Mouse (Mus musculus) limb, embryonic 14.5 days (tissue): Measurements from ENCODE around the gene Fuca1. TPM values are rescaled to one million over a fixed set of nuclear protein-coding genes. Genes with fewer than 3 reads are reported as not detected.

Experiments
- ATAC-seq: fragments of 200-750 bp; cut with Nextera tagmentation; 2 replicates; pipeline ENCODE4 v1.8.0; 2017; ENCODE audit warnings: low read depth, moderate number of reproducible peaks, moderate TSS enrichment; ENCODE audit not compliant: low FRiP score
- DNase-seq: peaks from one replicate; pipeline ENCODE4 v3.0.0-alpha.2; 2015; ENCODE audit warnings: low spot score
- H3K27ac ChIP-seq: fragments of 300-500 bp; sonication (generic); replicated peaks from 2 replicates; pipeline ENCODE4 v1.5.1; 2014; ENCODE audit warnings: low read depth, mild to moderate bottlenecking, low read length, moderate library complexity, mixed read lengths
- H3K27me3 ChIP-seq: fragments of 300-500 bp; sonication (generic); 2 replicates; pipeline ENCODE4 v1.6.1; 2014; ENCODE audit warnings: low read length, mixed read lengths; ENCODE audit not compliant: control insufficient read depth, insufficient read depth
- H3K36me3 ChIP-seq: fragments of 300-500 bp; sonication (generic); 2 replicates; pipeline ENCODE4 v1.6.1; 2014; ENCODE audit warnings: mild to moderate bottlenecking, low read length, moderate library complexity, mixed read lengths; ENCODE audit not compliant: control insufficient read depth, insufficient read depth
- H3K4me1 ChIP-seq: fragments of 300-500 bp; sonication (generic); 2 replicates; pipeline ENCODE4 v1.6.1; 2014; ENCODE audit warnings: antibody characterized with exemption, low read length, mixed read lengths; ENCODE audit not compliant: control insufficient read depth, insufficient read depth
- H3K4me2 ChIP-seq: fragments of 300-500 bp; sonication (generic); replicated peaks from 2 replicates; pipeline ENCODE4 v1.6.1; 2014; ENCODE audit warnings: low read depth, mild to moderate bottlenecking, low read length, moderate library complexity; ENCODE audit not compliant: severe bottlenecking
- H3K4me3 ChIP-seq: fragments of 300-500 bp; sonication (generic); replicated peaks from 2 replicates; pipeline ENCODE4 v1.5.1; 2014; ENCODE audit warnings: low read length
- H3K9ac ChIP-seq: fragments of 300-500 bp; sonication (generic); 2 replicates; pipeline ENCODE4 v1.6.1; 2014; ENCODE audit warnings: mild to moderate bottlenecking, low read depth, low read length, moderate library complexity; ENCODE audit not compliant: severe bottlenecking
- H3K9me3 ChIP-seq: fragments of 300-500 bp; sonication (generic); 2 replicates; pipeline ENCODE4 v1.6.1; 2016; ENCODE audit warnings: low read length; ENCODE audit not compliant: control insufficient read depth
- POLR2A ChIP-seq: fragments of 200-500 bp; IDR thresholded peaks from 2 replicates; pipeline ENCODE4 v1.8.0; 2012; ENCODE audit warnings: inconsistent platforms, mild to moderate bottlenecking, moderate library complexity, borderline replicate concordance; ENCODE audit not compliant: insufficient read depth, insufficient read length; ENCODE audit errors: extremely low read depth
- WGBS: fragments of 180-500 bp; shearing (Covaris S2); extraction: QIAGEN DNeasy Blood & Tissue Kit; methylation state at CpG from one replicate; pipeline ENCODE4 v1.1.7; 2014; 5-methylcytosine and 5-hydroxymethylcytosine counted together
- polyA plus RNA-seq, 2 experiments: library from polyadenylated mRNA; depleted of rRNA in 1 of 2; stranded (reverse) in 1 of 2; unstranded in 1 of 2; fragments of >200 nt; fragmentation: Nextera tagmentation in 1 of 2; extraction: Ambion mirVana in 1 of 2; gene quantifications; 2 replicates each; pipeline versions ENCODE4 v1.2.1 to v1.2.3; 2012 to 2014

The Fuca1 gene
- polyA plus RNA-seq, 2 experiments: 50.1 to 80.8 TPM

GRCm38 (mm10) chr4:135928376-135928775 lies 7.8 kb downstream of the Fuca1 start:
- H3K9ac ChIP-seq: no peak overlapping the region
- no peaks in the 10 kb centered on the region for H3K9me3 ChIP-seq
- no peak overlapping the region for H3K4me3 ChIP-seq
- DNase-seq: no peak
- H3K27me3 ChIP-seq: no peaks in the 10 kb centered on the region
- no peak overlapping the region for H3K4me2 ChIP-seq
- 82% methylated on average over 9 of the region's 9 CpGs for WGBS
- no peak overlapping the region for H3K27ac ChIP-seq
- no peak for ATAC-seq
- no peak for TF ChIP-seq POLR2A
- no peaks in the 10 kb centered on the region for H3K4me1 ChIP-seq
- peaks cover 44% of the 10 kb centered on the region for H3K36me3 ChIP-seq

- H3K4me2 ChIP-seq: no peak overlapping the region
- no peak overlapping the region for H3K27ac ChIP-seq
- H3K4me3 ChIP-seq: no peak overlapping the region
- 92% methylated on average over 5 of the region's 5 CpGs for WGBS
- H3K4me1 ChIP-seq: no peaks in the 10 kb centered on the region
- no peaks in the 10 kb centered on the region for H3K9me3 ChIP-seq
- ATAC-seq (no peak), DNase-seq (no peak)
- H3K9ac ChIP-seq: no peak overlapping the region
- no peaks in the 10 kb centered on the region for H3K27me3 ChIP-seq
- peaks cover 49% of the 10 kb centered on the region for H3K36me3 ChIP-seq
- TF ChIP-seq POLR2A: no peak
These were observed 8.9 kb downstream of the Fuca1 start for GRCm38 (mm10) chr4:135929405-135929804.

GRCm38 (mm10) chr4:135929828-135930227 lies 9.3 kb downstream of the Fuca1 start:
- DNase-seq: no peak
- Histone ChIP-seq H3K4me1 (no peaks in the 10 kb centered on the region), H3K36me3 (peaks cover 52% of the 10 kb centered on the region), H3K9me3 (no peaks in the 10 kb centered on the region), H3K9ac (no peak overlapping the region), H3K27me3 (no peaks in the 10 kb centered on the region), H3K27ac (no peak overlapping the region), H3K4me3 (no peak overlapping the region), H3K4me2 (no peak overlapping the region)
- no peak for ATAC-seq
- no peak for TF ChIP-seq POLR2A
- WGBS: 90% methylated on average over 9 of the region's 9 CpGs

GRCm38 (mm10) chr4:135930239-135930638 lies 9.7 kb downstream of the Fuca1 start:
- no peak for TF ChIP-seq POLR2A
- peaks cover 52% of the 10 kb centered on the region for H3K36me3 ChIP-seq
- 88% methylated on average over 8 of the region's 8 CpGs for WGBS

GRCm38 (mm10) chr4:135931832-135932231 lies 11.3 kb downstream of the Fuca1 start:
- peak; percentile 49 for DNase-seq
- no peak overlapping the region for H3K27ac ChIP-seq
- no peak overlapping the region for H3K9ac ChIP-seq
- WGBS: 62% methylated on average over 5 of the region's 5 CpGs
- no peak for TF ChIP-seq POLR2A
- no peak overlapping the region for H3K4me2 ChIP-seq
- H3K36me3 ChIP-seq: peaks cover 41% of the 10 kb centered on the region
- ATAC-seq: no peak
- no peaks in the 10 kb centered on the region for H3K9me3 ChIP-seq
- H3K4me3 ChIP-seq: no peak overlapping the region
- no peaks in the 10 kb centered on the region for H3K4me1 ChIP-seq
- H3K27me3 ChIP-seq: no peaks in the 10 kb centered on the region

More at GRCm38 (mm10) chr4:135930239-135930638, 9.7 kb downstream of the Fuca1 start:
- Histone ChIP-seq H3K4me3 (no peak overlapping the region), H3K4me2 (no peak overlapping the region), H3K27me3 (no peaks in the 10 kb centered on the region), H3K4me1 (no peaks in the 10 kb centered on the region), H3K9me3 (no peaks in the 10 kb centered on the region), H3K27ac (no peak overlapping the region), H3K9ac (no peak overlapping the region)
- DNase-seq (no peak), ATAC-seq (no peak)
